Mouse (Mus musculus) common myeloid progenitor, adult 5-6 weeks (primary cell): Measurements from ENCODE around the gene Tsg101. TPM values are rescaled to one million over a fixed set of nuclear protein-coding genes. Genes with fewer than 3 reads are reported as not detected.
A peak's percentile ranks its signal among the peaks of the same experiment; 100 is the strongest.
"Not testable (repeated sequence)": the region's sequence is repeated elsewhere in the genome, so short reads cannot be mapped to it uniquely, and the experiment has no call there.

Experiments
- ATAC-seq: replicated peaks from 2 replicates; pipeline ENCODE4 v1.8.0; 2016; ENCODE audit warnings: low read depth, mild to moderate bottlenecking, moderate TSS enrichment, inconsistent platforms; ENCODE audit not compliant: poor library complexity, severe bottlenecking
- total RNA-seq: library from RNA; stranded (forward); fragments of 200-1000, 187-1606 nt; gene quantifications from 2 replicates; pipeline ENCODE4 v1.2.3, GENCODE M21; 2017

Tsg101 gene
- 42.0 and 46.4 TPM in 2 replicates for total RNA-seq

DNA sequence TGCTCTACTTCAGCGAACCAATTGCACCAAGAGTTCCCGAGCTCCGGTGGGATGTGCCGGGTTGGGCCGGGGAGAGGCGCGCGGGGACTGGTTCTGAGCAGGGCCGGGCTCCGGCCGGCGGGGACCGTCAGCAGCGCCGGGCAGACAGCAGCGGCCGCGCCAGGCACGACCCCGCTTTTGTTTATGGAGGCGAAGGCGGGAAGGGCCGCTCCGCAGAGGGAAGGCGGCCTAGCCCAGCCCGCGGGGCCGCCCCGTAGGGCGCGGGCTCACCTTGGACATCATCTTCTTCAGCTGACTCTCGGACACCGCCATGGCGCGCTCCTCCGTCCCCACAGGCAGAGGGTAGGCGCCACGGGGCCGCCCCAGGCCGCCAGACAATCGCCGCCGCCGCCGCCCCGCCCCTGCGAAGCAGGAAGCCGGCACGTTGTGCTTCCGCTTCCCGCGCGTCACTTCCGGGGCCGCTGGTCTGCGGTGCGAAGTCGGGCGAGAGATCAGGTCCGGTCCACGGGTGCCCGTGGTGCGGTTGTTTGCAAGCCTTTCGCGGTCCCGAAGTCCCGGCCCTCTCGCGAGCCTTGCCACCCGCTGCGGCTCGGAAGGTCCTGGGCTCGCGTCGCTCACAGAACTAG lies at the start of gene Tsg101:
Gene Tsg101, minus strand, starts transcription at position 419 of the 626 bp plus-strand sequence.
- ATAC-seq = peak; percentile 84

DNA sequence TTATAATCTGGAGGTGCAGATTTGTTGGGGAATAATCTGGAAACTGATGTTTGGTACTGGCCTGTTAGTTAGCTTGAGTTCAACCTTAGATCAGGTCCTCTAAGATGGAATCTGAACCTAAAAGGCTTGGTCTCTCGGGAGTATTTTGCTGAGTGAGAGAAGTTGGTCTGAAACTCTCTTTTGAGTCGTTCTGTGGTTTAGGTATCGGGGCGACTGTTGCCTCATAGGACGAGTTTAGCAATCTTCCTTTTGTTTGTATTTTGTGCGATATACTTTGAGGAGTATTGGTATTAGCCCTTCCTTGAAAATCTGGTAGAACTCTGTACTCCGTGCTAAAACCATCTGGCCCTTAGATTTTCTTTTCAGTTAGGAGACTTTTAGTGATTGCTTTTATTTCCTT lies 44.3 kb upstream of the Tsg101 start:
- ATAC-seq = 0 out of 2 replicates have a peak, but pooled peaks have one; percentile 15

DNA sequence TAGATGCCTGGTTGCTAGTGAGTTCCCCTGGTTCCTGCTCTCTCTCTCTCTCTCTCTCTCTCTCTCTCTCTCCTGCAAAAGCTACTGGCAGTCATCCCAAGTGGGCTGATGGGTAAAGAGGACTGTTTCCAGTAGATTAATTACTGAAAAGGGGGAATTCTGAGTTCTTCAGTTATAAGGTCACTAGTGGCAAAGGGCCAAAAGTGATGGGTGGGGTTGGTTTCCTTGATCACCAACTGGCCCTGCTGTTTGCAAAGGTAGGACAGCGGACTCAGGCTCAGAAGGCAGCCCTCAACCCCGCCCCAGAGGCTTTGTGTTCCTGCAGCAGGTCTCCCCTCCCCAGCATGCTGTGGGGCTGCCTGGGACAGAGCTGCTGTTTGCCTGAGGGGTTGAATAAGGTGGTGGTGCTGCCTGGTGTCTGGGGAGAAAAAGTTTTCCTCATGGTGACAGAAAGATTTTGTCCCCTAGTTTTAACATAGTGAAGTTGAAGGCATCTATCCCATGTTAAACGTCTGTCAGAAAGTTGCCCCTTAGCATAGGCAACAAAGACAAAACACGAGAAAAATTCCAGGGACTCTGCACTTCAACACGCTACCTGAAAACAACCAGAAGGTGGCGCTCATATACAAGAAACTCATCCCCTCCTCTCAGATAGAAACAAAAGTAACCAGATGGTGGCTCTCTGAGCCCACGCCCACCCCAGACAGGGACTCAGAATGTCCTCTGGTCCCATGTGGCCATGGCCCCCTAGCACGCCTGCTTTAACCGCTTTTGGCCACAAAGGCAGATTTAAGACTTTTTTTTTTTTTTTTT lies 43.2 kb upstream of the Tsg101 start:
- peak; percentile 88 for ATAC-seq

DNA sequence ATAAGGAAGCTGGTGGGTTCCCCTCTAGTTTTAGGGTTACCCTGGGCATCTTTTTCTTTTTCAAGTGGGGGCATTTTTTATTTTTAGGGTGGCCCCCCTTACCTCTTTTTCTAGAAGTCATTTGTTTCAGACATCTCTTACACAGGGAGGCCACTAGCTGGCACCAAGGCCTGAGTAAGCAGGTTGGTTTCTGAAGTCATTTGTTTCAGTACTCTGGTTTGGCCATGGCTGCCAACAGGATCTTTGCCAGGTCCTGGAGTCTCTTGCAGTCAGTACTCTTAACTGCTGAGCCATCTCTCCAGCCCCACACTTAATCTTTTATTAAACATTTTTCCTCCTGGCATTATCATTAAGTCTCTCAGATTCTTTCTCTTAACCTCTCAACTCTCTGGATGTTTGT lies 42.4 kb upstream of the Tsg101 start:
- no peak for ATAC-seq

DNA sequence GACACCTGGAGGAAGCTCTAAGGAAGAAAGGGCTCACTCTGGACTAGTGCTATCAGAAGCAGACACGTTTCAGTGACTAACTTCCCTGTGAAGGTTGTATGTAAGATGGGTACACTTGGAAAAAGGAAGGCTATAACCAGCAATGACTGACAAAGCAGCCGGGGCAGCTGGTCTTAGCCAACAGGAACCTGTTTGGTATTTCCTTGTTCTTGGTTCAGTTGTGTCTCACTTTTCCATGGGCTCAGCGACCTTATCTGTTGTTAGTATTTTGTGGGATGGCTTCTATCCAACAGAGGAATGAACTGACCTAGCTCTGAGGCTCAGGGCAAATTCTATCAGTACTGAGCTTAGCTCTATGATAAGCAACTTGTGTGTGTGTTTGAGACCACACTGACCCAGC lies 41.2 kb upstream of the Tsg101 start:
- no peak for ATAC-seq

DNA sequence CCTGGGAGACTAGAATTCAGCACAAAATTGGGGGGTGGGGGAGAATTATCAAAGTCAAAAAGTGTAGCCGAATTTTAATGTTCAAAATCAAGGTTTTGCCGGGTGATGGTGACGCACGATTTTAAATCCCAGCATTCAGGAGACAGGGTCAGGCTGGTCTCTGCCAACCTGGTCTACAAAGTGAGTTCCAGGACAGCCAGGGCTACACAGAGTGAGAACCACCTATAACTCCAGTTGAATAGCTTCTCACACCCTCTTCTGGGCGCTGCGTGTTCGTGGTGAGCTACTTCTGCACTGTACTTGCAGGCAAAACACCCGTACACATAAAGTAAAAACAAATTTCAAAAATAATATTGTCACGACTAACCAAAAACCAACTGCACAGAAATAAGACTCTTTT lies 39.1 kb upstream of the Tsg101 start:
- no peak for ATAC-seq

DNA sequence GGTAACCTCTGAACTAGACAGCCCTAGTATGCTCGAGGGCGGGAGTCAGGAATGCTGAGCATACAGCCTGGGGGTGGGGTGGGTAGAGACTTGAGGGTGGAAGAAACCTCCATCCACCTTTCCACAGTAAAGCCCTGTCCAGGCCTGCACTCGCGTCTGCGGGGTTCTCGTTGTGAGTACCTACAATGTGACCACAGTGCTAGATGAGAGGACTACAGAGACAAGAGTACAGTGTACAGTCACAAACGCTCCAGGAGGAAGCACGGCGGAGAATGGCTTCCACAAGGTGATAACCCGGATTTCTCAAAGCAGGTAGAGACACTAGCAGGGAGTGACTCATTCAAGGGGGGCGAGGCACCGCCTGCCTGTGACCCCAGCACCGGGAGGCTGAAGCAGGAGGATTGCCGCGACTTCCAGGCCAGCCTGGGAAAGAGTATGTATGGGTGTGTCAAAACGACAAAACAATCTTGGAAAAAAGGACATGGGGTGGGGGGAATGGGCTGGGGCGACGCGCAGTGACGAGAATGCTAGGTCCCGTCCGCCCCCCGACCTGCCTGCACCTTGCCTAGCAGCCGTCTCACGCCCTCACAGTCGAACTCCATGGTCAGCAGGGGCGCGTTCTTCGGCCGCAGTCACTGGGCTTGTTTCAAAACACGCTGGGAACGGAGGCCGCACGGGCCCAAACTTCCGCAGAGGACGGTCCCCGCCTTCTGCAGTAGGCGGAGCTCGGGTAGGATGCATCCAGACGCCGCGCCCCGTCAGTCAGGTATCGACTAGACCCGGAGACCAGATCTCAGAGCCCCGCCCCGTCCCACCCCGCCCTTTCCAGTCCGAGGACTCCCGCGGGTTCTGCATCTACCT lies 38.3 kb upstream of the Tsg101 start, which contains the start of gene Uevld:
Gene Uevld, minus strand, starts transcription at position 697 of the 861 bp plus-strand sequence.
- ATAC-seq = peak; percentile 92

DNA sequence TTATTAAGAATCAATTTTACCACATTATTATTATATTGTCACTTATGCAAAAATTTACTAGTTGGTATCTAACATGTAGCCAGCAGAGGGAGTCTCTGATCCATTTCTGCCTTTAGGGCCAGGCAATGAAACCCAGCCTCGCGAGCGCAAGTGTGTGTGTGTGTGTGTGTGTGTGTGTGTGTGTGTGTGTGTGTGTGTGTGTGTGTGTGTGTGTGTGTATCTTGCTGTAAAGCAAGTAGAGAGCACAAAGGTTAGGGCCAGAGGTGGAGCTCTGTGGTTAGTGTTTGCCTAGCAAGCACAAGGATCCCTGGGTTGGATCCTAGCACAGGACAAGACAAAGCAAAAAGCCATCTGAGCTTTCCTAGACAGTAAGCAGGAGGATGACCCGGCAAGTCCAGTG lies 16.1 kb upstream of the Tsg101 start:
- ATAC-seq = peak; percentile 76; the same call in 1 of the 2 replicates

DNA sequence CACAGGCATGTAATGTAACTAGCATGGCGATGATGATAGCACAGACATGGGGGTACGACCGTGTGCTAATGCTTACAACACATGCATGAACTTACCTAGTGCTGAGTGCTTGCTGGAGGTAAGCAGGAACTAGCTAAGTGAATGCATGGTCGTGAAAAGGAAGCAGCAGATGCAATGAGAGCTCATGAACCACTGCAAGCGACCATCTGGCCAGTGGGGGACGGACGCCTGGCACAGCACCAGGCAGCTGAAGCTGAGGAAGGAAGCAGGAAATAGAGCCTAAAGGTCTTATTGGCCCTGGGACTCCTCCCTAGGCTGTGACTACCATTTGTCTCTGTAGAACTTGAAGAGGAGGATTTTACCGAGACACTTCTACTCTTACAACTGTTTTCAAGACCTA lies 15.0 kb upstream of the Tsg101 start:
- ATAC-seq = peak; percentile 71

DNA sequence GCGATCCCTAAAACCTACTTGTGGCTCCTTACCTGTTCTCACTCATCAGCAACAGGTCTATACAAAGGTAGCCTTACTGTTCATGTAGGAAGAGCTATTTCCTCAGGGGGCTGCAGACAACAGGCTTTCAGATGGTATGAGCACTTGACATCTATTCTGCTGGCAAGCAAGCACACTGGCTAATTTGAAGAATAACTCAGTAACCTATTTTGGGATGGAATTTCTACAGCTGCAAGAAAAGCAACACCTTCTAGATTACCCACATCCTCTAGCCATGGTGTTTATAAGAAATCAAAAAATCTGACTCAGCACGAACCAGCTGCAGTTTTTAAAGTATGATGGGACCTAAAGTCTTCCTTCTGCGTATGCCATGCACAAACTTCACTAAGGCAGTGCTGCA lies 11.6 kb upstream of the Tsg101 start:
- ATAC-seq = no peak

DNA sequence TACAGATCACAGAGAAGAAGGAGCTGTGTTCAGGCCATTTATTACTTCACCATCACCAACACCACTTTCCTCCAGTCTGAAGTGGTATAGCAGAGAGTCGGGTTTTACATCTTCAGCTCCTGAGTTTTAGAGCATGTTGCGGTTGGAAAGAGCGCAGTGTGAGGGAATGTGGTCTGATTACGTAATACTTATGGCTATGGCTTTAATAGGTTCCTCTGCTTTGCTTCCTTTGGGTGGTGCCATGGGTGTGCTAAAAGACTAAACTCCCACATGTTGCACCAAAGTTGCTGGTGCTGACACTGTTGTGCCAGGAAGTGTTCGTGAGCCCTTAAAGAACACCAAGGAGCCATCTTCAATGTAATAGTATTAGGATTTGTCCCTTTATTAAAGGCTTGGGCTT lies 8.5 kb upstream of the Tsg101 start:
- ATAC-seq = peak; percentile 91

DNA sequence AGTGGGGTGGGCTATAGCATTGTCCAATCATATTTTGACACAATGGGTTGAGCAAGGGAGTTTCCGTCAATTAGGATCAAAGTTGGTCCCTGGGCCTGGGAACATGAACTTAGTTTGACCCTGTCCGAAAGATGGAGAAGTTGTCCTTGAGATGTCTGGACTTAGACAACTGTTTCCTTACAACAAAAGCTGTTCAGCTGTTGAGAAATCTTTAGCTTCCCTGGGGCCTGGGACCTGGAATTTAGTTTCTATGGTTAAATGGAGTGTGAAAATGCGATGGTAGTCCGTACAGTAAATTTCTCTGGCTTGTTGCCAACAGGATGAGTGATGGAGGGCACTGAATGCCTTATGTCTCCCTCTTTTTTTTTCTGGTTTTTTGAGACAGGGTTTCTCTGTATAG lies 2.3 kb upstream of the Tsg101 start:
- ATAC-seq = no peak

DNA sequence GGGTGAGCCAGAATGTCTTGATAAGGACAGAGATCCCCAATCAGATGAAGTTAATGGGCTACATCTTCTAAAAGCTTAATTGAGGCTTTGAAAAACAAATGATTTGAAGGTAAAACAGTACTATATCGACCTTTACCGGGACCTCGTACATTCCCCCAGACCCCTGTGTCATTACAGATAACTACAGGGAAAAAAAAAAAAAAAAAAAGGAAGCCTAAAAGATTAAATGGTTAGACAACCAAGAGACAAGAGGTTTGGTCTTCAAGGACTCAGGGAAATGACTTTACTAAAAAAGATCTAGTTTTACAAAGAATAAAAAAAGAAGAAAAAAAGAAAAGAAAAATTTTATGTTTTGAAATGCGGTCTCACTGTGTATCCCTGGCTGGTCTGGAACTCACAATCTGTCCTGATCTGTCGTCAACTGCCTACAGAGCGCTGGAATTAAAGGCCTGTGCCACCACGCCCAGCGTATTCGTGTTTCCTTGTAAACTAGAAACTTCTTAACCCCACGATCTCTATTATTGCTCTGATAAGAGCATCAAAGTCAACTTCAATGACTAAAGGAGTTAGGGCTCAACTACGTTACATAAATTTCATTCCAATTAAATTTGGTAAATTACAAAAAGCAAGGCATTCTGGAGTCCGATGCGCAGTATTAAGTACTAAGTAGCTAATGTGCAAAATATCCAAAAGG lies 944 bp downstream of the Tsg101 start:
- no peak for ATAC-seq

DNA sequence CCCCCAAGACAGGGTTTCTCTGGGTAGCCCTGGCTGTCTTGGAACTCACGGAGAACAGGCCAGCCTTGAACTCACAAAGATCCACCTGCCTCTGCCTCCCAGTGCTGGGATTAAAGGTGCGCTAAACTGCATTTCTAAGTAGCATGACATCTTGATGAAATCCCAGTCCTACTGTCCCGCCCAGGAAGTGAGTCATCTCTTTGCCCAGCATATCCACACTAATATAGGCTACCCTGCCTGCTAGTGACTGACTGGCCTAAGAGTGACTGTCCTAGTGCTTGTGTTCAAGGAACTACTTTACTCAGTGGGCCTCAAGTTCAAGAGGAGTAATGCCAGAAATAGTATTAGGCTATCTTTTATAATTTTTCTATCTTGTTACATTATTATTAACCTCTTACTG lies 3.4 kb downstream of the Tsg101 start:
- ATAC-seq = no peak

DNA sequence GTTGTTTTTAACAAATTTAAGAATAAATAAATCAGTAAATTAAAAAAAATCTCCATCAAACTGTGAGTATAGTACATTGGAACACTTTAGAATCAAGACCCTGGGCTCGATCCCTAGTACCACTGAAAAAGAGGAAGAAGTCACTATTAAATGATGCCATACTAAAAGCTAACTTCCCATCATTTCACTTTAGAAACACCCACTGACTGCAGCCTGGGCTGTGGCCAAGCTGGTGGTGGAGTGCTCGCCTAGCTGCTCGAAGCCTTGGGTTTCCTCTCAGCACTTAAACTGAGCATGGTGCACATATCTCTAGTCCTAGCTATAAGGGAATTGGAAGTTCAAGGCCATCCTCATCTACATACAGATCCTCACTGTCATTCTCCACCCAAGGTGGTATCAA lies 8.5 kb downstream of the Tsg101 start:
- 0 out of 2 replicates have a peak, but pooled peaks have one; percentile 45 for ATAC-seq

DNA sequence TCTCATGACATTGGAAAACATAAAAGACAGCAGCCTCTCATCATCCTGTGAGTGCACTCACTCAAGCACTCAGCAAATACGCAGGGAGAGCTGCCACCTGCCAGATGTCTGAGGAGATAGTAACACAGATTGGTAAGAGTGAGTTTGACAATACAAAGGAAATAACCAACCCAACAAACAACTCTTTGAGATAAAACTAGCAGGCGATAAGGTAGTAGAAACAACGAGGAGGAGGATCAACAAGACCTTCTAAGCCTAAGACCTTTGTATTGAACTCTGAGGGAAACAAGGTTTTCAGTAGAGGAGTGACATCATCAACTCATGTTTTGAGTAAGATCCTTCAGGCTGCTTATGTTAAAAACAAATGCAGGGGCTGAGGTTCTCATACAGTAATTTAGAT lies 20.4 kb downstream of the Tsg101 start:
- ATAC-seq = no peak

DNA sequence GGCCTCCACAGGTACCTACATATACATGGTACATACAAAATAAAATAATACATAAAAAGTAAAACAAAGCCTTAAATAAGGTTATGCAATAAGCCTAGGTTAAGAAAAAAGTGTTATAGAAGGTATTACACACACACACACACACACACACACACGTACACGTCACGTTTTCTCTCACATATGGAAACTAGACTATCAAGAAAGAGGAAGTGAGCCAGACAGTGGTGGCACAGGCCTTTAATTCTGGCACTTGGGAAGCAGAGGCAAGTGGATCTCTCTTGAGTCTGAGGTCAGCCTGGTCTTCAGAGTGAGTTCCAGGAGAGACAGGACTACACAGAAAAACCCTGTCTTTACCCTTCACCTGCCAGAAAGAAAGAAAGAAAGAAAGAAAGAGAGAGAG lies 24.3 kb downstream of the Tsg101 start:
- ATAC-seq = peak; percentile 81

DNA sequence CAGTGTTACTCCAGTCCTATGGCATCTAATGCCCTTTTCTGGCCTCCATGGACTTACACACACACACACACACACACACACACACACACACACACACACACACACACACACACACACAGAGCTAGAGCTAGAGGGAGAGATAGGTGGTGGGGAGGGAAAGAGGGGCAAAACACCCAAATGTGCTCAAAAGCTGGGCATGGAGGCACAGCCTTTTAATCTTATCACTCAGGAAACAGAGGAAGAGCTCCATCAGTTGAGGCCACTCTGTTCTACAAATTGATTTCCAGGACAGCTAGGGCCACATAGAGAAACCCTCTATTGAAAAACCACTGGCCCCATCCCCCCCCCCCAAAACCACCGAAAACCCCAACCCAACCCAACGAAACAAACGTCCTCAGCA lies 36.5 kb downstream of the Tsg101 start:
- ATAC-seq = peak; percentile 83

DNA sequence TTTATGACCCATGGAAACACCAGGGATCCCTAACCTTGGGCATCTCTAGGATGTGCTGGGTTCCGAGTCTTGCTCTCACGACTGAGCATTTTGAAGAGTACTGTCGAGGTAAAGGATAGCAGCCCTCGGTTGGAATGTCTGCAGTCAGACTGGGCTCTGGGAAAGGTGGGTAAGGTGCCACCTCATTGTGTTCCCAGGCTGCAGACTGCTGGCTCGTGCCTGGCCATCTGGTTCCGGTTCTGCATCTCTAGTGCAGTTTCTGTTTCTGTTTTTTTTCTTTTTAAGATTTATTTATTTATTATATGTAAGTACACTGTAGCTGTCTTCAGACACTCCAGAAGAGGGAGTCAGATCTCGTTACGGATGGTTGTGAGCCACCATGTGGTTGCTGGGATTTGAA lies 37.8 kb downstream of the Tsg101 start:
- not testable (repeated sequence) for ATAC-seq

DNA sequence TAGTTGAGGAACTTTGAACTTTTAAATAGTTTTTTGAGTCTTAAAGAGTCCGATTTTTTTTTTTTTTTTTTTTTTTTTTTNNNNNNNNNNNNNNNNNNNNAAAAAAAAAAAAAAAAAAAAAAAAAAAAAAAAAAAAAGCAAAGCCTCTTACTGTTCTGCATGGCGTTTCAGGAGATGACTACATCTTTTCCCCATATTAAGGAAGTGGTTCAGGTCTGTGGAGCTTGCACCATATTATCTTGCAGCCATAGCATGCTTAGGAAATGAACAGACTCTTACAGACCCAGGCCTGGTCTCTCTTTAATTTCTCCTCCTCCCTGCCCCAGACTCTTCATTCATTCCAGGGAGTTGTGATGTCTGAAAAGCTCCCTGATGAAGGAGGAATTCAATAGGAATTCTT lies 38.8 kb downstream of the Tsg101 start:
- ATAC-seq = peak; percentile 69
